Mouse (Mus musculus) hindbrain, embryonic 11.5 days (tissue): ENCODE measurements around the gene Tsg101. TPM values are rescaled to one million over a fixed set of nuclear protein-coding genes. Genes with fewer than 3 reads are reported as not detected.
A peak's percentile ranks its signal among the peaks of the same experiment; 100 is the strongest.

ENCODE experiments used
- ATAC-seq: fragments of 200-750 bp; cut with Nextera tagmentation; 2 replicates; pipeline ENCODE4 v1.8.0; 2017; ENCODE audit warnings: mild to moderate bottlenecking, moderate TSS enrichment, moderate library complexity; ENCODE audit not compliant: low FRiP score
- DNase-seq: peaks from one replicate; pipeline ENCODE4 v3.0.0-alpha.2; 2015; ENCODE audit warnings: low spot score
- H3K27ac ChIP-seq: fragments of 300-500 bp; sonication (generic); 2 replicates; pipeline ENCODE4 v1.5.1; 2014; ENCODE audit warnings: mild to moderate bottlenecking, low read depth, low read length
- H3K27me3 ChIP-seq: fragments of 300-500 bp; sonication (generic); 2 replicates; pipeline ENCODE4 v1.6.1; 2014; ENCODE audit warnings: mild to moderate bottlenecking, low read length, moderate library complexity, mixed read lengths; ENCODE audit not compliant: control insufficient read depth, insufficient read depth
- H3K36me3 ChIP-seq: fragments of 300-500 bp; sonication (generic); 2 replicates; pipeline ENCODE4 v1.6.1; 2014; ENCODE audit warnings: mild to moderate bottlenecking, low read length, moderate library complexity, mixed read lengths; ENCODE audit not compliant: control insufficient read depth, insufficient read depth
- H3K4me1 ChIP-seq: fragments of 300-500 bp; sonication (generic); replicated peaks from 2 replicates; pipeline ENCODE4 v1.6.1; 2014; ENCODE audit warnings: low read length, mixed read lengths; ENCODE audit not compliant: control insufficient read depth, insufficient read depth
- H3K4me2 ChIP-seq: fragments of 300-500 bp; sonication (generic); replicated peaks from 2 replicates; pipeline ENCODE4 v1.6.1; 2014; ENCODE audit warnings: mild to moderate bottlenecking, low read depth, low read length
- H3K4me3 ChIP-seq: fragments of 300-500 bp; sonication (generic); 2 replicates; pipeline ENCODE4 v1.5.1; 2014; ENCODE audit warnings: low read depth, low read length
- H3K9ac ChIP-seq: fragments of 300-500 bp; sonication (generic); 2 replicates; pipeline ENCODE4 v1.6.1; 2014; ENCODE audit warnings: low read depth, low read length
- H3K9me3 ChIP-seq: fragments of 300-500 bp; sonication (generic); 2 replicates; pipeline ENCODE4 v1.6.1; 2016; ENCODE audit warnings: low read length; ENCODE audit not compliant: control insufficient read depth
- WGBS: fragments of 180-500 bp; shearing (Covaris S2); extraction: QIAGEN DNeasy Blood & Tissue Kit; methylation state at CpG from one replicate; pipeline ENCODE4 v1.1.7; 2014; 5-methylcytosine and 5-hydroxymethylcytosine counted together
- polyA plus RNA-seq: library from polyadenylated mRNA; unstranded; fragments of >200 nt; fragmentation: Nextera tagmentation; extraction: Ambion mirVana; gene quantifications from 2 replicates; pipeline ENCODE4 v1.2.1, GENCODE M21; 2014

The Tsg101 gene
- 372 and 380 TPM in 2 replicates for polyA plus RNA-seq

DNA sequence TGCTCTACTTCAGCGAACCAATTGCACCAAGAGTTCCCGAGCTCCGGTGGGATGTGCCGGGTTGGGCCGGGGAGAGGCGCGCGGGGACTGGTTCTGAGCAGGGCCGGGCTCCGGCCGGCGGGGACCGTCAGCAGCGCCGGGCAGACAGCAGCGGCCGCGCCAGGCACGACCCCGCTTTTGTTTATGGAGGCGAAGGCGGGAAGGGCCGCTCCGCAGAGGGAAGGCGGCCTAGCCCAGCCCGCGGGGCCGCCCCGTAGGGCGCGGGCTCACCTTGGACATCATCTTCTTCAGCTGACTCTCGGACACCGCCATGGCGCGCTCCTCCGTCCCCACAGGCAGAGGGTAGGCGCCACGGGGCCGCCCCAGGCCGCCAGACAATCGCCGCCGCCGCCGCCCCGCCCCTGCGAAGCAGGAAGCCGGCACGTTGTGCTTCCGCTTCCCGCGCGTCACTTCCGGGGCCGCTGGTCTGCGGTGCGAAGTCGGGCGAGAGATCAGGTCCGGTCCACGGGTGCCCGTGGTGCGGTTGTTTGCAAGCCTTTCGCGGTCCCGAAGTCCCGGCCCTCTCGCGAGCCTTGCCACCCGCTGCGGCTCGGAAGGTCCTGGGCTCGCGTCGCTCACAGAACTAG lies at the start of gene Tsg101:
Tsg101 (minus strand) TSS at position 419 of the 626 bp plus-strand sequence.
- peak within 1 kb of the TSS; percentile 98 for H3K9ac ChIP-seq
- no peaks in the 10 kb centered on the region for H3K36me3 ChIP-seq
- peak; percentile 94 for ATAC-seq
- peak; percentile 96 for DNase-seq
- under 1% methylated on average over 72 of the region's 75 CpGs for WGBS
- no peaks in the 10 kb centered on the region for H3K27me3 ChIP-seq
- H3K9me3 ChIP-seq: no peaks in the 10 kb centered on the region
- H3K4me1 ChIP-seq: 0 out of 2 replicates have a peak, but pooled peaks cover 4% of the 10 kb centered on the region
- peak within 1 kb of the TSS; percentile 59 for H3K4me2 ChIP-seq
- peak within 1 kb of the TSS; percentile 96 for H3K27ac ChIP-seq
- H3K4me3 ChIP-seq: peak within 1 kb of the TSS; percentile 93

DNA sequence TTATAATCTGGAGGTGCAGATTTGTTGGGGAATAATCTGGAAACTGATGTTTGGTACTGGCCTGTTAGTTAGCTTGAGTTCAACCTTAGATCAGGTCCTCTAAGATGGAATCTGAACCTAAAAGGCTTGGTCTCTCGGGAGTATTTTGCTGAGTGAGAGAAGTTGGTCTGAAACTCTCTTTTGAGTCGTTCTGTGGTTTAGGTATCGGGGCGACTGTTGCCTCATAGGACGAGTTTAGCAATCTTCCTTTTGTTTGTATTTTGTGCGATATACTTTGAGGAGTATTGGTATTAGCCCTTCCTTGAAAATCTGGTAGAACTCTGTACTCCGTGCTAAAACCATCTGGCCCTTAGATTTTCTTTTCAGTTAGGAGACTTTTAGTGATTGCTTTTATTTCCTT lies 44.3 kb upstream of the Tsg101 start:
- no peak overlapping the region for H3K9ac ChIP-seq
- H3K4me2 ChIP-seq: no peak overlapping the region
- no peak overlapping the region for H3K4me3 ChIP-seq
- no peaks in the 10 kb centered on the region for H3K4me1 ChIP-seq
- no peak overlapping the region for H3K27ac ChIP-seq
- no peaks in the 10 kb centered on the region for H3K36me3 ChIP-seq
- H3K27me3 ChIP-seq: peaks cover 3% of the 10 kb centered on the region; the same call in 1 of the 2 replicates
- 84% methylated on average over 7 of the region's 7 CpGs for WGBS
- no peak for DNase-seq
- H3K9me3 ChIP-seq: no peaks in the 10 kb centered on the region
- ATAC-seq: no peak

DNA sequence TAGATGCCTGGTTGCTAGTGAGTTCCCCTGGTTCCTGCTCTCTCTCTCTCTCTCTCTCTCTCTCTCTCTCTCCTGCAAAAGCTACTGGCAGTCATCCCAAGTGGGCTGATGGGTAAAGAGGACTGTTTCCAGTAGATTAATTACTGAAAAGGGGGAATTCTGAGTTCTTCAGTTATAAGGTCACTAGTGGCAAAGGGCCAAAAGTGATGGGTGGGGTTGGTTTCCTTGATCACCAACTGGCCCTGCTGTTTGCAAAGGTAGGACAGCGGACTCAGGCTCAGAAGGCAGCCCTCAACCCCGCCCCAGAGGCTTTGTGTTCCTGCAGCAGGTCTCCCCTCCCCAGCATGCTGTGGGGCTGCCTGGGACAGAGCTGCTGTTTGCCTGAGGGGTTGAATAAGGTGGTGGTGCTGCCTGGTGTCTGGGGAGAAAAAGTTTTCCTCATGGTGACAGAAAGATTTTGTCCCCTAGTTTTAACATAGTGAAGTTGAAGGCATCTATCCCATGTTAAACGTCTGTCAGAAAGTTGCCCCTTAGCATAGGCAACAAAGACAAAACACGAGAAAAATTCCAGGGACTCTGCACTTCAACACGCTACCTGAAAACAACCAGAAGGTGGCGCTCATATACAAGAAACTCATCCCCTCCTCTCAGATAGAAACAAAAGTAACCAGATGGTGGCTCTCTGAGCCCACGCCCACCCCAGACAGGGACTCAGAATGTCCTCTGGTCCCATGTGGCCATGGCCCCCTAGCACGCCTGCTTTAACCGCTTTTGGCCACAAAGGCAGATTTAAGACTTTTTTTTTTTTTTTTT lies 43.2 kb upstream of the Tsg101 start:
- Histone ChIP-seq H3K4me1 (no peaks in the 10 kb centered on the region), H3K27ac (no peak overlapping the region), H3K36me3 (no peaks in the 10 kb centered on the region), H3K4me3 (no peak overlapping the region), H3K4me2 (no peak overlapping the region), H3K9me3 (no peaks in the 10 kb centered on the region), H3K27me3 (peaks cover 3% of the 10 kb centered on the region; the same call in 1 of the 2 replicates), H3K9ac (0 out of 2 replicates have a peak overlapping the region, but pooled peaks have one; percentile 4)
- WGBS: under 1% methylated on average over 9 of the region's 9 CpGs
- DNase-seq: peak; percentile 90
- peak; percentile 84 for ATAC-seq

DNA sequence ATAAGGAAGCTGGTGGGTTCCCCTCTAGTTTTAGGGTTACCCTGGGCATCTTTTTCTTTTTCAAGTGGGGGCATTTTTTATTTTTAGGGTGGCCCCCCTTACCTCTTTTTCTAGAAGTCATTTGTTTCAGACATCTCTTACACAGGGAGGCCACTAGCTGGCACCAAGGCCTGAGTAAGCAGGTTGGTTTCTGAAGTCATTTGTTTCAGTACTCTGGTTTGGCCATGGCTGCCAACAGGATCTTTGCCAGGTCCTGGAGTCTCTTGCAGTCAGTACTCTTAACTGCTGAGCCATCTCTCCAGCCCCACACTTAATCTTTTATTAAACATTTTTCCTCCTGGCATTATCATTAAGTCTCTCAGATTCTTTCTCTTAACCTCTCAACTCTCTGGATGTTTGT lies 42.4 kb upstream of the Tsg101 start:
- no peaks in the 10 kb centered on the region for H3K36me3 ChIP-seq
- no peak overlapping the region for H3K9ac ChIP-seq
- 0 out of 2 replicates have a peak, but pooled peaks cover 4% of the 10 kb centered on the region for H3K4me1 ChIP-seq
- H3K4me3 ChIP-seq: no peak overlapping the region
- ATAC-seq (no peak), DNase-seq (no peak)
- H3K9me3 ChIP-seq: no peaks in the 10 kb centered on the region
- H3K4me2 ChIP-seq: no peak overlapping the region
- peaks cover 3% of the 10 kb centered on the region; the same call in 1 of the 2 replicates for H3K27me3 ChIP-seq
- H3K27ac ChIP-seq: no peak overlapping the region

DNA sequence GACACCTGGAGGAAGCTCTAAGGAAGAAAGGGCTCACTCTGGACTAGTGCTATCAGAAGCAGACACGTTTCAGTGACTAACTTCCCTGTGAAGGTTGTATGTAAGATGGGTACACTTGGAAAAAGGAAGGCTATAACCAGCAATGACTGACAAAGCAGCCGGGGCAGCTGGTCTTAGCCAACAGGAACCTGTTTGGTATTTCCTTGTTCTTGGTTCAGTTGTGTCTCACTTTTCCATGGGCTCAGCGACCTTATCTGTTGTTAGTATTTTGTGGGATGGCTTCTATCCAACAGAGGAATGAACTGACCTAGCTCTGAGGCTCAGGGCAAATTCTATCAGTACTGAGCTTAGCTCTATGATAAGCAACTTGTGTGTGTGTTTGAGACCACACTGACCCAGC lies 41.2 kb upstream of the Tsg101 start:
- Histone ChIP-seq H3K9ac (no peak overlapping the region), H3K36me3 (no peaks in the 10 kb centered on the region), H3K27ac (no peak overlapping the region), H3K4me3 (no peak overlapping the region), H3K27me3 (peaks cover 3% of the 10 kb centered on the region; the same call in 1 of the 2 replicates), H3K4me1 (0 out of 2 replicates have a peak, but pooled peaks cover 4% of the 10 kb centered on the region), H3K9me3 (no peaks in the 10 kb centered on the region), H3K4me2 (no peak overlapping the region)
- WGBS: 67% methylated on average over 3 of the region's 3 CpGs
- no peak for ATAC-seq
- DNase-seq: no peak

DNA sequence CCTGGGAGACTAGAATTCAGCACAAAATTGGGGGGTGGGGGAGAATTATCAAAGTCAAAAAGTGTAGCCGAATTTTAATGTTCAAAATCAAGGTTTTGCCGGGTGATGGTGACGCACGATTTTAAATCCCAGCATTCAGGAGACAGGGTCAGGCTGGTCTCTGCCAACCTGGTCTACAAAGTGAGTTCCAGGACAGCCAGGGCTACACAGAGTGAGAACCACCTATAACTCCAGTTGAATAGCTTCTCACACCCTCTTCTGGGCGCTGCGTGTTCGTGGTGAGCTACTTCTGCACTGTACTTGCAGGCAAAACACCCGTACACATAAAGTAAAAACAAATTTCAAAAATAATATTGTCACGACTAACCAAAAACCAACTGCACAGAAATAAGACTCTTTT lies 39.1 kb upstream of the Tsg101 start:
- no peaks in the 10 kb centered on the region for H3K9me3 ChIP-seq
- WGBS: 20% methylated on average over 9 of the region's 9 CpGs
- H3K9ac ChIP-seq: peak overlapping the region; percentile 81
- H3K4me3 ChIP-seq: peak overlapping the region; percentile 72
- peak; percentile 13 for DNase-seq
- H3K27ac ChIP-seq: no peak overlapping the region
- ATAC-seq: 0 out of 2 replicates have a peak, but pooled peaks have one; percentile 27
- H3K36me3 ChIP-seq: 0 out of 2 replicates have a peak, but pooled peaks cover 4% of the 10 kb centered on the region
- H3K4me2 ChIP-seq: peak overlapping the region; percentile 78
- 0 out of 2 replicates have a peak, but pooled peaks cover 4% of the 10 kb centered on the region for H3K4me1 ChIP-seq
- peaks cover 3% of the 10 kb centered on the region; the same call in 1 of the 2 replicates for H3K27me3 ChIP-seq

DNA sequence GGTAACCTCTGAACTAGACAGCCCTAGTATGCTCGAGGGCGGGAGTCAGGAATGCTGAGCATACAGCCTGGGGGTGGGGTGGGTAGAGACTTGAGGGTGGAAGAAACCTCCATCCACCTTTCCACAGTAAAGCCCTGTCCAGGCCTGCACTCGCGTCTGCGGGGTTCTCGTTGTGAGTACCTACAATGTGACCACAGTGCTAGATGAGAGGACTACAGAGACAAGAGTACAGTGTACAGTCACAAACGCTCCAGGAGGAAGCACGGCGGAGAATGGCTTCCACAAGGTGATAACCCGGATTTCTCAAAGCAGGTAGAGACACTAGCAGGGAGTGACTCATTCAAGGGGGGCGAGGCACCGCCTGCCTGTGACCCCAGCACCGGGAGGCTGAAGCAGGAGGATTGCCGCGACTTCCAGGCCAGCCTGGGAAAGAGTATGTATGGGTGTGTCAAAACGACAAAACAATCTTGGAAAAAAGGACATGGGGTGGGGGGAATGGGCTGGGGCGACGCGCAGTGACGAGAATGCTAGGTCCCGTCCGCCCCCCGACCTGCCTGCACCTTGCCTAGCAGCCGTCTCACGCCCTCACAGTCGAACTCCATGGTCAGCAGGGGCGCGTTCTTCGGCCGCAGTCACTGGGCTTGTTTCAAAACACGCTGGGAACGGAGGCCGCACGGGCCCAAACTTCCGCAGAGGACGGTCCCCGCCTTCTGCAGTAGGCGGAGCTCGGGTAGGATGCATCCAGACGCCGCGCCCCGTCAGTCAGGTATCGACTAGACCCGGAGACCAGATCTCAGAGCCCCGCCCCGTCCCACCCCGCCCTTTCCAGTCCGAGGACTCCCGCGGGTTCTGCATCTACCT lies 38.3 kb upstream of the Tsg101 start, which contains the start of gene Uevld:
Uevld (minus strand) TSS at position 697 of the 861 bp plus-strand sequence.
- Histone ChIP-seq H3K4me3 (peak within 1 kb of the TSS; percentile 72), H3K9me3 (no peaks in the 10 kb centered on the region), H3K36me3 (0 out of 2 replicates have a peak, but pooled peaks cover 4% of the 10 kb centered on the region), H3K27ac (no peak within 1 kb of the TSS), H3K9ac (peak within 1 kb of the TSS; percentile 81), H3K27me3 (peaks cover 3% of the 10 kb centered on the region; the same call in 1 of the 2 replicates), H3K4me1 (0 out of 2 replicates have a peak, but pooled peaks cover 4% of the 10 kb centered on the region), H3K4me2 (peak within 1 kb of the TSS; percentile 78)
- peak; percentile 94 for DNase-seq
- peak; percentile 92 for ATAC-seq
- WGBS: under 1% methylated on average over 49 of the region's 51 CpGs

DNA sequence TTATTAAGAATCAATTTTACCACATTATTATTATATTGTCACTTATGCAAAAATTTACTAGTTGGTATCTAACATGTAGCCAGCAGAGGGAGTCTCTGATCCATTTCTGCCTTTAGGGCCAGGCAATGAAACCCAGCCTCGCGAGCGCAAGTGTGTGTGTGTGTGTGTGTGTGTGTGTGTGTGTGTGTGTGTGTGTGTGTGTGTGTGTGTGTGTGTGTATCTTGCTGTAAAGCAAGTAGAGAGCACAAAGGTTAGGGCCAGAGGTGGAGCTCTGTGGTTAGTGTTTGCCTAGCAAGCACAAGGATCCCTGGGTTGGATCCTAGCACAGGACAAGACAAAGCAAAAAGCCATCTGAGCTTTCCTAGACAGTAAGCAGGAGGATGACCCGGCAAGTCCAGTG lies 16.1 kb upstream of the Tsg101 start:
- Histone ChIP-seq H3K4me3 (no peak overlapping the region), H3K27me3 (no peaks in the 10 kb centered on the region), H3K9ac (no peak overlapping the region), H3K4me1 (no peaks in the 10 kb centered on the region), H3K27ac (no peak overlapping the region), H3K4me2 (no peak overlapping the region), H3K9me3 (no peaks in the 10 kb centered on the region), H3K36me3 (no peaks in the 10 kb centered on the region; the same call in 1 of the 2 replicates)
- WGBS: 73% methylated on average over 4 of the region's 4 CpGs
- ATAC-seq (no peak), DNase-seq (peak; percentile 31)
